19 mouse cellular contexts compared by ENCODE assay signal in genomic region chr11:74499058-74499457, GRCm38 (mm10).
A peak's percentile ranks its signal among the peaks of the same experiment; 100 is the strongest.
DNase-seq lines count a peak whose midpoint lies in the region; ATAC-seq and TF ChIP-seq lines count a peak whose summit lies in the region.
"Had no signal": no experiment of that assay in that cellular context is flagged by ENCODE, and none has a peak within 500 bp of the region (broad histone marks: within the 10 kb centered on the region; RNA-seq: fewer than 3 reads in every experiment).

No protein-coding gene starts in this region.

- 34% methylated on average over 3 of the region's 3 CpGs for WGBS in heart, embryonic 10.5 days
- WGBS in hindbrain, embryonic 11.5 days = 46% methylated on average over 3 of the region's 3 CpGs
- WGBS in hindbrain, embryonic 14.5 days = 31% methylated on average over 3 of the region's 3 CpGs
- 52% methylated on average over 3 of the region's 3 CpGs for WGBS in embryonic facial prominence, embryonic 10.5 days

- H3K9ac ChIP-seq in hindbrain, embryonic 11.5 days (ENCODE audit: low read depth, low read length) = no peak overlapping the region
- H3K9ac ChIP-seq in hindbrain, embryonic 14.5 days = no peak overlapping the region
- H3K9ac ChIP-seq: embryonic facial prominence, embryonic 15.5 days; forebrain, postnatal 0 days; hindbrain, embryonic 15.5 days; liver, embryonic 14.5 days; midbrain, embryonic 15.5 days had no signal

- H3K4me2 ChIP-seq in hindbrain, embryonic 11.5 days (replicated peaks; ENCODE audit: low read depth, low read length) = no peak overlapping the region
- H3K4me2 ChIP-seq in hindbrain, embryonic 14.5 days (replicated peaks) = no peak overlapping the region
- H3K4me2 ChIP-seq: embryonic facial prominence, embryonic 15.5 days; hindbrain, embryonic 15.5 days; midbrain, embryonic 15.5 days had no signal

- H3K27me3 ChIP-seq in heart, embryonic 10.5 days (ENCODE audit: insufficient read depth, poor library complexity, severe bottlenecking) = no peaks in the 10 kb centered on the region
- no peaks in the 10 kb centered on the region for H3K27me3 ChIP-seq in hindbrain, embryonic 11.5 days (ENCODE audit: control insufficient read depth, insufficient read depth, low read length)
- no peaks in the 10 kb centered on the region for H3K27me3 ChIP-seq in hindbrain, embryonic 14.5 days (ENCODE audit: control insufficient read depth, insufficient read depth, low read length)
- no peaks in the 10 kb centered on the region for H3K27me3 ChIP-seq in embryonic facial prominence, embryonic 10.5 days (replicated peaks; ENCODE audit: low read depth, poor library complexity, severe bottlenecking)
- H3K27me3 ChIP-seq: embryonic facial prominence, embryonic 15.5 days; hindbrain, embryonic 15.5 days; midbrain, embryonic 15.5 days had no signal

- no peak overlapping the region for H3K4me3 ChIP-seq in heart, embryonic 10.5 days
- no peak overlapping the region for H3K4me3 ChIP-seq in hindbrain, embryonic 11.5 days (ENCODE audit: low read depth, low read length)
- no peak overlapping the region for H3K4me3 ChIP-seq in hindbrain, embryonic 14.5 days (replicated peaks; ENCODE audit: low read length)
- no peak overlapping the region for H3K4me3 ChIP-seq in left cerebral cortex, adult 2 months
- no peak overlapping the region for H3K4me3 ChIP-seq in embryonic facial prominence, embryonic 10.5 days
- H3K4me3 ChIP-seq: embryonic facial prominence, embryonic 15.5 days; hindbrain, embryonic 15.5 days; midbrain, embryonic 15.5 days had no signal

- DNase-seq in heart, embryonic 10.5 days (ENCODE audit: low spot score) = no peak
- no peak for DNase-seq in heart, postnatal 14 days
- DNase-seq in hindbrain, embryonic 11.5 days (ENCODE audit: low spot score) = peak; percentile 17
- DNase-seq in hindbrain, embryonic 14.5 days (ENCODE audit: low spot score) = no peak
- DNase-seq in left cerebral cortex, adult 2 months (ENCODE audit: extremely low spot score in 1 of 2, low spot score in 2 of 2) = no peak
- no peak for DNase-seq in left cerebral cortex, postnatal 10 days (ENCODE audit: extremely low spot score in 1 of 2, low spot score in 2 of 2)
- no peak for DNase-seq in embryonic facial prominence, embryonic 10.5 days (ENCODE audit: low spot score)
- no peak for DNase-seq in lung, adult 18-20 months
- DNase-seq: adrenal gland, postnatal 25 days; cerebellum, adult 18-20 months; cerebellum, postnatal 25 days; forebrain, postnatal 0 days; thymus, postnatal 25 days had no signal

- no peak for TF ChIP-seq CTCF in left cerebral cortex, adult 2 months (IDR thresholded peaks at IDR 0.05)

- H3K27ac ChIP-seq in heart, embryonic 10.5 days = 0 out of 2 replicates have a peak overlapping the region, but pooled peaks have one; percentile 42
- H3K27ac ChIP-seq in hindbrain, embryonic 11.5 days (ENCODE audit: low read depth, low read length) = no peak overlapping the region
- no peak overlapping the region for H3K27ac ChIP-seq in hindbrain, embryonic 14.5 days
- peak overlapping the region; percentile 75; the same call in 1 of the 2 replicates for H3K27ac ChIP-seq in left cerebral cortex, adult 2 months
- H3K27ac ChIP-seq in embryonic facial prominence, embryonic 10.5 days (replicated peaks) = peak overlapping the region; percentile 21; the same call in 1 of the 2 replicates
- H3K27ac ChIP-seq: embryonic facial prominence, embryonic 15.5 days; hindbrain, embryonic 15.5 days; liver, embryonic 14.5 days; midbrain, embryonic 15.5 days had no signal

- peak; percentile 47; the same call in 1 of the 2 replicates for ATAC-seq in hindbrain, embryonic 11.5 days (ENCODE audit: low FRiP score)
- ATAC-seq in hindbrain, embryonic 14.5 days (ENCODE audit: low FRiP score) = no peak
- ATAC-seq: forebrain, postnatal 0 days; intestine, postnatal 0 days; midbrain, embryonic 15.5 days had no signal

- H3K4me1 ChIP-seq in heart, embryonic 10.5 days = peaks cover 47% of the 10 kb centered on the region
- no peaks in the 10 kb centered on the region; the same call in 1 of the 2 replicates for H3K4me1 ChIP-seq in hindbrain, embryonic 11.5 days (replicated peaks; ENCODE audit: control insufficient read depth, insufficient read depth, low read length)
- H3K4me1 ChIP-seq in hindbrain, embryonic 14.5 days (replicated peaks; ENCODE audit: control insufficient read depth, insufficient read depth, low read length) = no peaks in the 10 kb centered on the region
- H3K4me1 ChIP-seq in embryonic facial prominence, embryonic 10.5 days = peaks cover 26% of the 10 kb centered on the region

- intact Hi-C loops in heart, postnatal 14 days (cut with DNase I) = no loop called here
- intact Hi-C loops in left cerebral cortex, adult 2 months (cut with DNase I) = no loop called here
- intact Hi-C loops in left cerebral cortex, postnatal 10 days (cut with DNase I) = no loop called here

- no peaks in the 10 kb centered on the region for H3K9me3 ChIP-seq in heart, embryonic 10.5 days
- H3K9me3 ChIP-seq in hindbrain, embryonic 11.5 days (ENCODE audit: control insufficient read depth, low read length) = no peaks in the 10 kb centered on the region
- H3K9me3 ChIP-seq in hindbrain, embryonic 14.5 days (ENCODE audit: control insufficient read depth, low read length) = no peaks in the 10 kb centered on the region
- H3K9me3 ChIP-seq in embryonic facial prominence, embryonic 10.5 days = no peaks in the 10 kb centered on the region
- H3K9me3 ChIP-seq: embryonic facial prominence, embryonic 15.5 days; G1E; hindbrain, embryonic 15.5 days; midbrain, embryonic 15.5 days had no signal

- no peaks in the 10 kb centered on the region for H3K36me3 ChIP-seq in heart, embryonic 10.5 days
- H3K36me3 ChIP-seq in hindbrain, embryonic 11.5 days (ENCODE audit: control insufficient read depth, insufficient read depth, low read length) = no peaks in the 10 kb centered on the region
- H3K36me3 ChIP-seq in hindbrain, embryonic 14.5 days (replicated peaks; ENCODE audit: control insufficient read depth, insufficient read depth) = no peaks in the 10 kb centered on the region
- H3K36me3 ChIP-seq in embryonic facial prominence, embryonic 10.5 days (replicated peaks) = no peaks in the 10 kb centered on the region
- H3K36me3 ChIP-seq: embryonic facial prominence, embryonic 15.5 days; hindbrain, embryonic 15.5 days; midbrain, embryonic 15.5 days had no signal

Comparison
In these comparisons a context has a peak if more than half of its experiments do, and no peak if none do; other contexts are left out.
1. H3K27ac ChIP-seq: peak in heart, embryonic 10.5 days (single experiment), left cerebral cortex, adult 2 months (single experiment) and embryonic facial prominence, embryonic 10.5 days (single experiment); none in hindbrain, embryonic 11.5 days (single experiment) and hindbrain, embryonic 14.5 days (single experiment).